Mouse (Mus musculus): ENCODE measurements around the gene Tnf. TPM values are rescaled to one million over a fixed set of nuclear protein-coding genes. Genes with fewer than 3 reads are reported as not detected.

Gene Tnf
- total RNA-seq, 1 experiment, result 0.22 TPM

DNA sequence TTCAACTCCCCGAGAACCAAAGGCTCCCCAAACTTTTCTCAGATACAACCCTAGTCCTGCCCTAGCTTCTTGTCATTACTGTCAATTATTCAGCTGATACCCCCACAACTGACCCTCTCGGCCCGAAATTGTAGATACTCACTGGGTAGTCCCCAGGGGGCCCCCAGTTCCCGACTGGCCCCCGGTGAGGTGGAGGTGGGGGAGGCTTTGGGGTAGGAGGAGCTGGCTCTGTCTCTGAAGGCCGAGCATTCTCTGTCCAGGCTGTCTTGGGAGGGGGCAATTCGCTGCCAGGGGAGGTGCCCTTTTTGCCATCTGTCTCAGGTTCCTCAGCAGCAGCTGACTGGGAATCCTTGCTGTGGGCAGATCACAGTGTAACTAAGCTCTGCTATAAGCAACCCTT is 42.2 kb downstream of the Tnf start:
- DNase-seq (ENCODE audit: low read depth, low spot score), result no peak
- Histone ChIP-seq H3K4me1 (ENCODE audit: control insufficient read depth in 2 of 2, insufficient read depth in 2 of 2, low read length in 2 of 2, poor library complexity in 1 of 2) (peaks cover 0 to 11% of the 10 kb centered on the region in 2 experiments; a peak in 1 of 4 replicates), H3K9ac (ENCODE audit: insufficient read depth, low read depth, low read length, poor library complexity, severe bottlenecking) (no peak overlapping the region), H3K27ac (ENCODE audit: insufficient read depth, low read depth, low read length, poor library complexity, severe bottlenecking) (no peak overlapping the region), H3K9me3 (ENCODE audit: control insufficient read depth, insufficient read depth, low read depth, low read length) (no peaks in the 10 kb centered on the region), H3K4me3 (ENCODE audit: insufficient read depth in 1 of 2, low read depth in 1 of 2, low read length in 2 of 2, poor library complexity in 1 of 2, severe bottlenecking in 1 of 2) (no peak overlapping the region), H3K36me3 (ENCODE audit: control insufficient read depth, insufficient read depth, low read length, poor library complexity, severe bottlenecking) (peaks cover 82% of the 10 kb centered on the region)
- in situ Hi-C loops (cut with MboI; ENCODE audit: low sequenced_read_pairs in 2 of 2, unreplicated experiment in 2 of 2), result no loop called here
- TF ChIP-seq MAFK (IDR thresholded peaks at IDR 0.05; ENCODE audit: insufficient read depth, low read depth, low read length) (no peak), ZNF384 (IDR thresholded peaks at IDR 0.05; ENCODE audit: low read depth, low read length) (no peak), CHD2 (IDR thresholded peaks at IDR 0.05; ENCODE audit: low read depth, low read length) (no peak), HCFC1 (IDR thresholded peaks at IDR 0.05; ENCODE audit: borderline replicate concordance, insufficient read depth, low read length) (no peak), ZC3H11A (IDR thresholded peaks at IDR 0.05; ENCODE audit: borderline replicate concordance, low read depth, low read length) (no peak)

DNA sequence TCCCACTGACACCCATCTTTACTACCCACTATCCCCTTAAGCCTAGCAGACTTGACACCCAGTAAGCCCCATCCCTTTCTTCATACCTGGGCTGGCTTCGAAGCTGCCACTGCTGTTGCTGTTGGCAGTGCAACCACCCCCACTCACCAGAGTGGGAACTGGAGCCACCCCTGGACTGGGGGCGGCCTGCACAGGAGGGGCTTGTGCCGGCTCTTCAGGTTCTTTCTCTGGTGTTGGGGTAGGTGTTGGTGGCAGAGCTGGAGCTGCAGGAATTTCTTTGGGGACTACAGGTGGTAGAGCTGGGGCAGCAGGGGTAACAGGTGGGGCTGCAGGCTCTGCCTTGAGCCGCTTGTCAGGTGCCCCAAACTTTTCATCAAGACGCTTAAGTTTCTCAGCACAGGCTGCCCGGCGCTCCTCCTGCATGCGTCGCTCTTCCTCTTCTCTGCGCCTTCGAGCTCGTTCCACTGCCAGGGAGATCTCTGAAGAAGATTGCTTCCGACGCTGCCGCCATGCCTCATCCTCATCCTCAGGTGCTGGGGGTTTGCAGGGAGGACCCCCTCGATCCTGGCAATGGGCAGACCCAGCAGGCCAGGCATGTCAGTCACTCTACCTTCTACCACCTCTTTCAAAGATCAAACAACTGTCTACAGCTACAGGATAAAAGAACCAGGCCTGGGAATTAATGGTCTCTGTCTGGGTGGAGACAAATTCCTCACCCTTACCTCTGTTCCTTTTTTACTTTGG is 42.8 kb downstream of the Tnf start:
- H3K4me3 ChIP-seq (ENCODE audit: insufficient read depth in 1 of 2, low read depth in 1 of 2, low read length in 2 of 2, poor library complexity in 1 of 2, severe bottlenecking in 1 of 2), result no peak overlapping the region
- TF ChIP-seq ZNF384 (IDR thresholded peaks at IDR 0.05; ENCODE audit: low read depth, low read length) (no peak), MAFK (IDR thresholded peaks at IDR 0.05; ENCODE audit: insufficient read depth, low read depth, low read length) (no peak), CHD2 (IDR thresholded peaks at IDR 0.05; ENCODE audit: low read depth, low read length) (no peak), ZC3H11A (IDR thresholded peaks at IDR 0.05; ENCODE audit: borderline replicate concordance, low read depth, low read length) (no peak), HCFC1 (IDR thresholded peaks at IDR 0.05; ENCODE audit: borderline replicate concordance, insufficient read depth, low read length) (no peak)
- no peak overlapping the region for H3K27ac ChIP-seq (ENCODE audit: insufficient read depth, low read depth, low read length, poor library complexity, severe bottlenecking)
- peaks cover 88% of the 10 kb centered on the region for H3K36me3 ChIP-seq (ENCODE audit: control insufficient read depth, insufficient read depth, low read length, poor library complexity, severe bottlenecking)
- H3K4me1 ChIP-seq (ENCODE audit: control insufficient read depth in 2 of 2, insufficient read depth in 2 of 2, low read length in 2 of 2, poor library complexity in 1 of 2), result peaks cover 0 to 11% of the 10 kb centered on the region in 2 experiments; a peak in 1 of 4 replicates
- H3K9ac ChIP-seq (ENCODE audit: insufficient read depth, low read depth, low read length, poor library complexity, severe bottlenecking), result no peak overlapping the region
- no peak for DNase-seq (ENCODE audit: low read depth, low spot score)
- in situ Hi-C loops (cut with MboI; ENCODE audit: low sequenced_read_pairs in 2 of 2, unreplicated experiment in 2 of 2), result no loop called here
- no peaks in the 10 kb centered on the region for H3K9me3 ChIP-seq (ENCODE audit: control insufficient read depth, insufficient read depth, low read depth, low read length)

DNA sequence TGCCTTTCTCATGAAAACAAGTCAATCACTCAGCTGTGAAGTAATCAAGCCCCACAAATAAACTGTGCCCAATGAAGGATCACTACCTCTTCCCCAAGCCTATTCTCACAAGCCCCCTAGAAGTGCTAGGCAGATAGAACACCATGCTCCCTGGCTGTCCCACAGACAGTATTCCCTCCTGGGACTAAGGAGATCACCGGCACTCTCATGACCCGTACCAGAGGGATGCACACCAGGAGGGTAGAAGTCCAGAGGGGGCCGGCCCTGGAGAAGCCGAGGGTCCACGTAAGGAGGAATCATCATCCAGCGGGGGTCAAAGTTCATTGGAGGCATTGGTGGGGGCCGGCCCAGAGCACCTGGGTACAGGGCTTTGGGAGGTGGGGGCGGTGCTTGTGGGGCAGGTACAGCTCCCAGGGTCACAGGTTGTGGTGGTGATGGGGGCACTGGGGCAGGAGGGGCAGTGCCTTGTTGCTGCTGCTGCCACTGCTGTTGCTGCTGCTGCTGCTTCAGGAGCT is 44.1 kb downstream of the Tnf start:
- in situ Hi-C loops (cut with MboI; ENCODE audit: low sequenced_read_pairs in 2 of 2, unreplicated experiment in 2 of 2), result no loop called here
- Histone ChIP-seq H3K27ac (ENCODE audit: insufficient read depth, low read depth, low read length, poor library complexity, severe bottlenecking) (no peak overlapping the region), H3K36me3 (ENCODE audit: control insufficient read depth, insufficient read depth, low read length, poor library complexity, severe bottlenecking) (peaks cover 99% of the 10 kb centered on the region), H3K9me3 (ENCODE audit: control insufficient read depth, insufficient read depth, low read depth, low read length) (no peaks in the 10 kb centered on the region), H3K9ac (ENCODE audit: insufficient read depth, low read depth, low read length, poor library complexity, severe bottlenecking) (no peak overlapping the region), H3K4me1 (ENCODE audit: control insufficient read depth in 2 of 2, insufficient read depth in 2 of 2, low read length in 2 of 2, poor library complexity in 1 of 2) (peaks cover 0 to 11% of the 10 kb centered on the region in 2 experiments; a peak in 1 of 4 replicates), H3K4me3 (ENCODE audit: insufficient read depth in 1 of 2, low read depth in 1 of 2, low read length in 2 of 2, poor library complexity in 1 of 2, severe bottlenecking in 1 of 2) (no peak overlapping the region)
- no peak for TF ChIP-seq ZC3H11A (IDR thresholded peaks at IDR 0.05; ENCODE audit: borderline replicate concordance, low read depth, low read length)
- TF ChIP-seq CHD2 (IDR thresholded peaks at IDR 0.05; ENCODE audit: low read depth, low read length), result no peak
- DNase-seq (ENCODE audit: low read depth, low spot score), result no peak

DNA sequence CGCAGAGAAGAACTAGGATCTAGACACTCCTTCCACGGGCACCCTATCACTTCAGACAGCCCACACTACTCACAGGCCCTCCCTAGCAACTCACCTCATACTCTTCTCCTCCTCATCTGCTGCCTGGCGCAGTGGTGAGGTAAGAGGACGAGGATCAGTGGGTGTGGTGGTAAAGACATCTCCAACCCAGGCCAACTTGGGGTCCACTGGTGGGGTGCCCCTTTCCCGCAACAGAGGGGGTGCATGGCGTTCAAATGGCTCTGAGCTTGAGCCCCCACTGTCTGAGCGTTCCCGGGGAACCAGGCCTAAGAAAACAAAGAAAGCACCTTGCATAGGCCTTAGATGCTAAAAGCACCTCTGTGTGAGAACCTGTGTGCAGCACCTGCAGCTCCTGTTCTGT is 44.6 kb downstream of the Tnf start:
- no peak overlapping the region for H3K9ac ChIP-seq (ENCODE audit: insufficient read depth, low read depth, low read length, poor library complexity, severe bottlenecking)
- no peak overlapping the region for H3K4me3 ChIP-seq (ENCODE audit: insufficient read depth in 1 of 2, low read depth in 1 of 2, low read length in 2 of 2, poor library complexity in 1 of 2, severe bottlenecking in 1 of 2)
- H3K9me3 ChIP-seq (ENCODE audit: control insufficient read depth, insufficient read depth, low read depth, low read length), result no peaks in the 10 kb centered on the region
- no peak for DNase-seq (ENCODE audit: low read depth, low spot score)
- in situ Hi-C loops (cut with MboI; ENCODE audit: low sequenced_read_pairs in 2 of 2, unreplicated experiment in 2 of 2), result no loop called here
- peaks cover 0 to 11% of the 10 kb centered on the region in 2 experiments; a peak in 1 of 4 replicates for H3K4me1 ChIP-seq (ENCODE audit: control insufficient read depth in 2 of 2, insufficient read depth in 2 of 2, low read length in 2 of 2, poor library complexity in 1 of 2)
- peaks cover 99% of the 10 kb centered on the region for H3K36me3 ChIP-seq (ENCODE audit: control insufficient read depth, insufficient read depth, low read length, poor library complexity, severe bottlenecking)
- TF ChIP-seq ZC3H11A (IDR thresholded peaks at IDR 0.05; ENCODE audit: borderline replicate concordance, low read depth, low read length), result no peak
- no peak for TF ChIP-seq ZNF384 (IDR thresholded peaks at IDR 0.05; ENCODE audit: low read depth, low read length)
- TF ChIP-seq MAFK (IDR thresholded peaks at IDR 0.05; ENCODE audit: insufficient read depth, low read depth, low read length), result no peak
- TF ChIP-seq HCFC1 (IDR thresholded peaks at IDR 0.05; ENCODE audit: borderline replicate concordance, insufficient read depth, low read length), result no peak
- no peak for TF ChIP-seq CHD2 (IDR thresholded peaks at IDR 0.05; ENCODE audit: low read depth, low read length)
- H3K27ac ChIP-seq (ENCODE audit: insufficient read depth, low read depth, low read length, poor library complexity, severe bottlenecking), result no peak overlapping the region
